Mouse (Mus musculus) liver, adult (tissue): ENCODE data around the gene Ranbp3l.

Experiments used
- GATA4 ChIP-seq: IDR thresholded peaks from 2 replicates; pipeline ENCODE4 v1.6.1; 2014; ENCODE audit warnings: mild to moderate bottlenecking, low read length; ENCODE audit not compliant: insufficient replicate concordance

Gene Ranbp3l

GRCm38 (mm10) chr15:8967573-8968228 lies at the start of gene Ranbp3l:
Gene Ranbp3l (plus strand): TSS chr15:8967949.
- TF ChIP-seq GATA4: no peak

- no peak for TF ChIP-seq GATA4
Measured at GRCm38 (mm10) chr15:8930061-8930460, 37.7 kb upstream of the Ranbp3l start.

- no peak for TF ChIP-seq GATA4
Measured at GRCm38 (mm10) chr15:8936911-8937310, 30.8 kb upstream of the Ranbp3l start.

GRCm38 (mm10) chr15:8940861-8941260 lies 26.9 kb upstream of the Ranbp3l start:
- TF ChIP-seq GATA4: no peak

GRCm38 (mm10) chr15:8950856-8951255 lies 16.9 kb upstream of the Ranbp3l start:
- no peak for TF ChIP-seq GATA4

- TF ChIP-seq GATA4: no peak
Measured at GRCm38 (mm10) chr15:8963323-8963722, 4.4 kb upstream of the Ranbp3l start.

GRCm38 (mm10) chr15:8968229-8968595 lies 463 bp downstream of the Ranbp3l start:
- TF ChIP-seq GATA4: no peak

GRCm38 (mm10) chr15:8969061-8969635 lies 1.4 kb downstream of the Ranbp3l start:
- no peak for TF ChIP-seq GATA4

GRCm38 (mm10) chr15:8991211-8991610 lies 23.5 kb downstream of the Ranbp3l start:
- TF ChIP-seq GATA4: no peak

- TF ChIP-seq GATA4: no peak
Measured at GRCm38 (mm10) chr15:8991859-8992838, 24.4 kb downstream of the Ranbp3l start.

GRCm38 (mm10) chr15:8994608-8995277 lies 27.0 kb downstream of the Ranbp3l start:
- no peak for TF ChIP-seq GATA4

- TF ChIP-seq GATA4: no peak
Measured at GRCm38 (mm10) chr15:8995490-8995889, 27.7 kb downstream of the Ranbp3l start.

- no peak for TF ChIP-seq GATA4
Measured at GRCm38 (mm10) chr15:9002762-9003161, 35.0 kb downstream of the Ranbp3l start.

- TF ChIP-seq GATA4: no peak
Measured at GRCm38 (mm10) chr15:9009196-9009595, 41.4 kb downstream of the Ranbp3l start.

- TF ChIP-seq GATA4: no peak
Measured at GRCm38 (mm10) chr15:9014541-9014940, 46.8 kb downstream of the Ranbp3l start.
